Comparison of ENCODE assay signal across 24 mouse cellular contexts in the genomic region with DNA sequence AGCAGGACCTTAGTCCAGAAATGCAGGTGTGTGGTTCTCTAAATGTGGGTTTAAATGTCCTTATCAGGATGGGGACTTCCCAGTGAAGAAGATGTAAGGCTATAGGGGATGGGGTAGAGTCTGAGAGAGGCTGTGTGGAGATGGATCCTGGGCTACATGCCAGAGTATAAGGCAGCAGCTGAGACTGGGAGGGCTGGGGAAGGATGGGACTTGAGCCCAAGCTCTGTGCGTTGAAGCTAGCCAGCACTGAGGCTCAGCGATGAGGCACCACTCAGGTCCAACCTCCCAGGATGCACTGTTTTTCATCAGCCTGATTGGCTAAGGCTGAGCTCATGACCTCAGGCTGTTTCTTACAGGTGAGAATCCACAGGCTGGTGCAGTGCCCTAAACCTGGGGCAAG. TPM values are rescaled to one million over a fixed set of nuclear protein-coding genes. Genes with fewer than 3 reads are reported as not detected.
"Had no signal": no experiment of that assay in that cellular context is flagged by ENCODE, and none has a peak within 500 bp of the region (broad histone marks: within the 10 kb centered on the region; RNA-seq: fewer than 3 reads in every experiment).

No protein-coding gene starts in this region.

- ATAC-seq: lung, postnatal 0 days; midbrain, embryonic 16.5 days had no signal

- H3K4me1 ChIP-seq: midbrain, embryonic 10.5 days; midbrain, embryonic 12.5 days; neural tube, embryonic 13.5 days; neural tube, embryonic 15.5 days; stomach, embryonic 15.5 days had no signal

- H3K4me2 ChIP-seq: midbrain, embryonic 12.5 days; neural tube, embryonic 13.5 days; neural tube, embryonic 15.5 days; stomach, embryonic 15.5 days had no signal

- H3K27ac ChIP-seq: liver, embryonic 14.5 days; midbrain, embryonic 10.5 days; midbrain, embryonic 12.5 days; neural tube, embryonic 13.5 days; neural tube, embryonic 15.5 days; stomach, embryonic 15.5 days; stomach, postnatal 0 days had no signal

- DNase-seq: lung, adult 18-20 months; lung, postnatal 36 days; midbrain, embryonic 14.5 days; retina, postnatal 1 day; right cerebral cortex, adult 18-20 months; right cerebral cortex, postnatal 25 days; right cerebral cortex, postnatal 4 days; thymus, adult 2 months; thymus, postnatal 25 days; thymus, postnatal 4 days had no signal

- H3K4me3 ChIP-seq: midbrain, embryonic 10.5 days; midbrain, embryonic 12.5 days; myocyte; neural tube, embryonic 13.5 days; neural tube, embryonic 15.5 days; stomach, embryonic 15.5 days had no signal

- H3K36me3 ChIP-seq: midbrain, embryonic 10.5 days; midbrain, embryonic 12.5 days; neural tube, embryonic 13.5 days; neural tube, embryonic 15.5 days; stomach, embryonic 15.5 days had no signal

- H3K27me3 ChIP-seq: midbrain, embryonic 12.5 days; neural tube, embryonic 13.5 days; neural tube, embryonic 15.5 days; stomach, embryonic 15.5 days had no signal

- H3K9me3 ChIP-seq: midbrain, embryonic 10.5 days; midbrain, embryonic 12.5 days; neural tube, embryonic 13.5 days; neural tube, embryonic 15.5 days; stomach, embryonic 15.5 days had no signal

- H3K9ac ChIP-seq: liver, embryonic 14.5 days; midbrain, embryonic 12.5 days; neural tube, embryonic 13.5 days; neural tube, embryonic 15.5 days; stomach, embryonic 15.5 days had no signal

RNA-seq across cellular contexts. Expression of a gene that starts 29.3 kb away (rescaled TPM):
- polyA plus RNA-seq: liver, embryonic 14.5 days; liver, embryonic 16.5 days; lung, postnatal 0 days; midbrain, embryonic 10.5 days; midbrain, embryonic 12.5 days; midbrain, embryonic 14.5 days; midbrain, embryonic 16.5 days; myocyte; neural tube, embryonic 11.5 days; neural tube, embryonic 13.5 days; neural tube, embryonic 15.5 days; small intestine, adult 2 months; spleen, adult 2 months; stomach, embryonic 15.5 days; stomach, postnatal 0 days had no signal
